Mouse (Mus musculus): ENCODE results near the gene Rbpj. TPM values are rescaled to one million over a fixed set of nuclear protein-coding genes. Genes with fewer than 3 reads are reported as not detected.
A peak's percentile ranks its signal among the peaks of the same experiment; 100 is the strongest.

Rbpj gene
- total RNA-seq, 1 experiment from 2014 or later: 37.7 TPM

DNA sequence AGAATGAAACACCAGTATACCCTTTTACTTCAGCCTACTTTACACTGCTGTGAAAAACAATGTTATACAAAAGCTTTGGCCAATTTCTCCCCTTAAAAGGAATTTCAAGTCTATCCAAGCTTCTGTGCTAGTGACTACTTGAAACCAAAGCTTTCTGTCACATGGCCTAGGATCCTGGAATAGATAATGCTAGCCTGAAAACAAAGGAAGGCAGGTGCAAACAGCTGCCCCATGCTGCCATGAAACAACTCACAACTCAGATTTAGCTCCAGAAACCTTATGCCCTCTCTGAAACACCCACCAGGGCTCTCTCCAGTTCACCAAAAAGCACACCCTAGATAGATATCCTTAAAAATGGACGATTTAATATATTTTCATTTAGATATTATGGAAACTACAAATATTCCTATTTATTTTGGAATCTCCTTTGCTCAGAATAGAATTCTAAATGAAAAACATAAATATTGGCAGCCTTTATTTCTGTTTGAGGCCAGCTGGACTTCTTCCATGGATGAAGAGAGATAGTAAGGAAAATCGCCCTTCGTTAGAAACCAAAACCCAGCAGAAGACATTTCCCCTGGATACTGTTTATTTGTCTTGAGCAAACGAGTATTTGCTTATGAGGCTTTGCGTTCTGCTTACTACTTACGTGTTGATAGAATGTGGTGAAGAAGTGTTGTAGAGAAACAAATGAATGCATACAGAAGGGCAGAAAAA lies 91.8 kb downstream of the Rbpj start:
- no peak for ATAC-seq (replicated peaks in 1 of 2; ENCODE audit: insufficient read depth in 1 of 2, low FRiP score in 2 of 2, low TSS enrichment in 1 of 2, low read depth in 1 of 2, poor library complexity in 2 of 2, severe bottlenecking in 2 of 2)

DNA sequence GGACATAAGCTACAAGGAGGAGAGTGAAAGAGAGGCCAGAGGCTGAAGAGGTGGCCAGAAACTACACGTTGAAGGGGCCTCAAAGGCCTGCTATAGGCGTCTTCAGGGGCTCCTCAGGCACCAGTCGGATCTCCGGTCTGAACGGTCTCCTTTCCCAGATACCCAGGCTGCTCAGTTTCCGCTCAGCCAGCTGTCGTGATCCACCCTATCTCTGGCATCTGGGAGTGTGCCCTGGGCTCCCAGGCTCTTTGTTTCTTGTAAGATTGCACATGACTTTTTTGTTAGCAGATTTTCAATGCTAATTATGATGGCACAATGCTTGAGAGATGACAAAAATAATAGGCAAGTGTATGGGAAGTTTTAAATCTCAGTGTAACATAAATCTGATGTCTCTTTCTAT lies 95.2 kb downstream of the Rbpj start:
- no peak for ATAC-seq (replicated peaks in 1 of 2; ENCODE audit: insufficient read depth in 1 of 2, low FRiP score in 2 of 2, low TSS enrichment in 1 of 2, low read depth in 1 of 2, poor library complexity in 2 of 2, severe bottlenecking in 2 of 2)

DNA sequence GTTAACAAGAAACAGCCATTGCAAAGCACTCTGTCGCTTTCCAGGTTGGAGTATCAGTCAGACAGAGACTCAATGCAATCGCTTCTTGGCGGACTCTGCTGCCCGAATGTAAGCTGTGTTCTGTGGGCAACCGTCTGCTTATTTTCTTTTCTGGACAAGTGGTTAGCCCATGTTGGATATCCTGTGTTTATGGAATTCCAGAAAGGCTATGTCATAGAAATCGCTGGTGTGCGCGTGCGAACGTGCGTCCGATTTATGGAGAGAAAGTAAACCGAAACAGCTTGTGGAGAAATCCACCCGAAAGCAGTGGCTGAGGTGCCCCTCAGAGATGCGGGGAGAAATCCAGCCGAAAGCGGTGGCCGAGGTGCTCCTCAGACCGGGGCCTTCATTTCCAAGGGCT lies 98.4 kb downstream of the Rbpj start:
- no peak for ATAC-seq (replicated peaks in 1 of 2; ENCODE audit: insufficient read depth in 1 of 2, low FRiP score in 2 of 2, low TSS enrichment in 1 of 2, low read depth in 1 of 2, poor library complexity in 2 of 2, severe bottlenecking in 2 of 2)

- no peak for ATAC-seq (replicated peaks in 1 of 2; ENCODE audit: insufficient read depth in 1 of 2, low FRiP score in 2 of 2, low TSS enrichment in 1 of 2, low read depth in 1 of 2, poor library complexity in 2 of 2, severe bottlenecking in 2 of 2)
Observed at GRCm38 (mm10) chr5:53565213-53565794, 99.4 kb downstream of the Rbpj start.

DNA sequence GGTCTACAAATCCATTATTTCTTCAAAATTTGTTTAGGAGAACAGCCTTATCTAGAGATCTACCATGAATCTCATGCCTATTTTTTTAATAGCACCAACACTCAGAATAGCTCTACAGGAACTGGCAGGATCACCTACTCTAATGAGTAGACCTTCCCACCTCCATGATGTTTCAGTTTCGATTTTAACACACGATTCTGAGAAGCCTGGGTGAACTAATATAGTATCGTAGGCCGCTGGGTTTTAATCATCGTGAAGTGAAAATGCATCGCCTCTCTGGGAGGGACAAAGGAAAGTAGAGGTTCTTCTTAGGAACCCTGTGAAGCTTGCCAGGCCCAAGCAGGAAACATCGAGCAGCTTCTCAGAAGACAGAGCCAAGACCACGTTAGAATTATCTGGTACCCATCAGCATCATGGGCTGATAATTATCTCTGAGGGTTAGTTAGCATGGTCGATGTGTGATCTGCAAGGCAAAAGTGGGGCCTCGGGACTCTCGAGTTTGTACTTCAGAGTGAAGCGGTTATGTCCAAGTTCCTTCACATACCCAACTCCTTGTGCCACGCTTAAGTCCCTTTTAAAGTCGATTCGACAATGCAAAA lies 100.6 kb downstream of the Rbpj start:
- no peak for ATAC-seq (replicated peaks in 1 of 2; ENCODE audit: insufficient read depth in 1 of 2, low FRiP score in 2 of 2, low TSS enrichment in 1 of 2, low read depth in 1 of 2, poor library complexity in 2 of 2, severe bottlenecking in 2 of 2)

GRCm38 (mm10) chr5:53572496-53572895 lies 106.5 kb downstream of the Rbpj start:
- no peak for ATAC-seq (replicated peaks in 1 of 2; ENCODE audit: insufficient read depth in 1 of 2, low FRiP score in 2 of 2, low TSS enrichment in 1 of 2, low read depth in 1 of 2, poor library complexity in 2 of 2, severe bottlenecking in 2 of 2)

DNA sequence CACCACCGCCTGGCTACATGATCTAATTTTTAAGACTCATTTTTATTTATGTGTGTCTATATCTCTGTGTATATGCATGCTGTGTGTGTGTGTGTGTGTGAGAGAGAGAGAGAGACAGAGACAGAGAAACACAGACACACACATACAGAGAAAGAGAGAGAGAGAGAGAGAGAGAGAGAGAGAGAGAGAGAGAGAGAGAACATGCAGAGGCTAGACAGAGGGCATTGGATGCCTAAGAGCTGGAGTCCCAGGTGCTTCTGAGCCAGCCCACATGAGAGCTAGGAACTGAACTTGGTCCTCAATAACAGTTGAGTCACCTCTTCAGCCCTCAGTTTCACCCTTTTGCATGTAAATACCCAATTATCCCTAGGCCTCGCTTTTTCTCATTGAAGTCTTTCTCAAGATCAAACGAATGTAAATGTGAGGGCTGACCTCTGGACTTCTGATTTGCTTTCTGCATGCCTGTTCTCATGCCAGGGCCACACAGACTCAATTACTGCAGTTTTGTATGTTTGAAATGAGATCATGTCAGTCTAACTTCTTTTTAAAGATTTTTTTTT lies 109.0 kb downstream of the Rbpj start:
- no peak for ATAC-seq (replicated peaks in 1 of 2; ENCODE audit: insufficient read depth in 1 of 2, low FRiP score in 2 of 2, low TSS enrichment in 1 of 2, low read depth in 1 of 2, poor library complexity in 2 of 2, severe bottlenecking in 2 of 2)

DNA sequence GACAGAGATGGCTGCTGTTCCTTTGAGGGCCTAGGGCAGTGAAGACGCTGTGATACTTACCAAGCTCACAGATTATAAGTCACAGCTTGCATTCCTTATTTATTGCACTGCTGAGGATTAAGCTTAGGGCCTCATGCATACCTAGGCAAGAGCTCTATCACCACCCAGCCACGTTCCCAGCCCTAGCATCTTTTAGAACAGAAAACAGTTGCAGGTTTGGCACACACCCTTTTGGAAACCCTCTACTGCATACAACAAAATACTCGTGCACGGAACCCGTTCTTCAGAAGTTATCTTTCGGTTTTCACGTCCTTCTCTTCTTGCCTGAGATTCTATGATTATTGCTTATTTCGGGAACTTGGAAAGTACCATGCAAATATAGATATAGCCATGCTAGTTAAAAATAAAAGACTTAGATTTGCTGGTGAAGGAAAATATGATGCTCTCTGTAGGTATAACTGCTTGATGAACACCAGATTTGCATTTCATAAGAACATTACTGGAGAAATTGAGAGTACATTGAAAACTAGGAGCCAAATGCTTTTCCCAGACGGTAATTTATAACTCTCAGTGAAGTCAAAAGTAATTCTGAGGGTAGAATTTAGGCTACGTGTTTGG lies 111.4 kb downstream of the Rbpj start:
- no peak for ATAC-seq (replicated peaks in 1 of 2; ENCODE audit: insufficient read depth in 1 of 2, low FRiP score in 2 of 2, low TSS enrichment in 1 of 2, low read depth in 1 of 2, poor library complexity in 2 of 2, severe bottlenecking in 2 of 2)

- ATAC-seq (replicated peaks in 1 of 2; ENCODE audit: insufficient read depth in 1 of 2, low FRiP score in 2 of 2, low TSS enrichment in 1 of 2, low read depth in 1 of 2, poor library complexity in 2 of 2, severe bottlenecking in 2 of 2): no peak
Observed at GRCm38 (mm10) chr5:53584069-53584767, 118.3 kb downstream of the Rbpj start.

DNA sequence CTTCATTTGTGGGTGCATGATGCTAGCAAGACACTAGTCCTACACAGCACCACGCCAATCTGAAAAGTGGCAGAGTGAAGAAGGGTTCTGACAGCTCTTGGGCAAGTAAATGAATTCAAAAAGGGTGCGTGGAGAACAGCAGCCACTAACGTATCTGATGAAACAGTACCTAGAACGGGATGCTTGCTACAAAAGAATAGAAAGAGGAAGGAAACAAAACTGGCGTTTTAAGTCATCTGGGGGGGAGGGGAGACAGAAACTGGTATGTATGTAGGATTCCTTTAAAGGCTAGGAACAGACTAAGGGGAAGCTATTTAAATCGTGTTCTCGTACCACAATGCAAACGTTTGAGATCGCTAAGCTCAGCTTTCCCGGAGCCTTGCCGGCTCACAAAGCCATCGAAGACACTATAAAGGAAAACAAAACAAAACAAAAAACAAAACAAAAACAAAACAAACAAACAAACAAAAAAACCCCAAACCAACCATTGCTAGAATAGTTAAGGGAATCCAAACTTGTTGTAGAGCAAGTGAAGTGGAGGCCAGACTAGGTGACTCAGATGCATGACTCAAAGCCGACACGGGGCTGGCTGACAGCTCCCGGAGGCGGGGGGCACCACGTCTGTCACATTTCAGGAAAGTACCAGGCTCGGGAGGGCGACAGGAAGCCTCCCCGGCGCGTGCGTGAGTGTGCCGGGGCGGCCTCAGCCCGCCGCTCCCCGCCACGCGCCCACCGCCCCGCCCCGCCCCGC lies 122.6 kb downstream of the Rbpj start:
- peak; percentile 23 to 39; a peak in 3 of 4 replicates for ATAC-seq (replicated peaks in 1 of 2; ENCODE audit: insufficient read depth in 1 of 2, low FRiP score in 2 of 2, low TSS enrichment in 1 of 2, low read depth in 1 of 2, poor library complexity in 2 of 2, severe bottlenecking in 2 of 2)

DNA sequence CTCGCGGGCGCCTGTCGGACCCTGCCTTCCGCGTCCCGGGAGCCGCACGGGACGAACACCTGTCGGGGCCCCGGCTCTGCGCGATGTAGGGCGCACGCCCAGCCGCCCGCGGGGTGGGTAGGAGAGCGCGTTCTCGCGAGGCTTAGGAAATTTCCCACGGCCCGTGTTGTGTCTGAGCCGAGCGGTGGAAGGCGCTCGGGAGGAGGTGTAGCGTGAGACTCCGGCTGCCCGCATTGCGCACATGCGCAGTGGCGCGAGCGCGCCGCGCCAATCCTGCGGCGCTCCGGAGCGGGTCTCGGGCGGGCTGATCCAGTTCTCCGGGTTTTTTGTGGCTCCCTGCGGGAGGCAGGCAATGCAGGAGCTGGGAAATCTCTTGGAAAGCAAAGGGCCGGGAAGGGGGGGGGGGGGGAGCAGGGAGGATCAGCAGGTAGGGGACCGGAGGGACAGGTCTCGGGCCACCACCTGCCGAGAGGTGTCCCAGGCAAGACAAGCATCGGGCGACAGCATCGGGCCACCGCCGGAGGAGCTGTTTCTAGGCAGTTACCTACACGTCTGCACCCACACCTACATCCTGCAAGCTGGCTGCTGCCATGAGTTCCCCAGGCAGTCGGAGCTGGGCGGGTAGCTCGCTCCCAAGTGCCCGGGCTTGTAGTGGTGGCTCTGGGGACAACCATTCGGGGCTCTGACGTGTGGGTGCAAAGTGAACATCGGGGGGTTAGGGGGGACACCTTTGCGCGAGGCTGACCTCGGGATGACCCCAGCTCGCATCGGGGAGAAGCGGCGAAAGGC lies 123.4 kb downstream of the Rbpj start:
- peak; percentile 48 to 54 for ATAC-seq (replicated peaks in 1 of 2; ENCODE audit: insufficient read depth in 1 of 2, low FRiP score in 2 of 2, low TSS enrichment in 1 of 2, low read depth in 1 of 2, poor library complexity in 2 of 2, severe bottlenecking in 2 of 2)

DNA sequence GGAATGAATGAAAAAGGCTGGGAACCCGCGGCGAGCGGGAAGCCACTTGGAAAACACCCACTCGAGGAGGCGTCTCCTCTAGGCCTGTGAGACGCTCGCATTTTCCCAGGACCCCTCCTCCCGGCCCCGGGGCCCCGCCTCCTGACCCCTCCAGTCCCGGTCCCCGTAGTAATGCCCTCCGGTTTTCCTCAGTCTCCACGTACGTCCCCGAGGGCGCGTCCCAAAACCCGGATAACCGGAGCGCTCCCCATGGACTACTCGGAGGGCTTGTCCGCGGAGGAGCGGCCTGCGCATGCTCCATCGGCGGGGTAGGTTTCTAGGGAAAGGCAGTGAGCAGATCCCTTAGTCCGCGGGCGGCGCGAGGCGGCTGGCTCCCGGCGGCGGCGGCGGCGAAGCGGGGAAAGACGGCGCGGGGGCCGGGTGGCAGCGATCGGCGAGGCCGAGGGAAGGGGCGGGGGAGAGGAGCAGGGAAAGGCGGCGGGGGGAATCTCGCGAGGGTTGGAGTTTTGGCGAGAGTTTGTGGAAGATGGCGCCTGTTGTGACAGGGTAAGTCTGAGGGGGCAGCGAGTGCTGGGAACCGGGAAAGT lies 124.3 kb downstream of the Rbpj start:
- ATAC-seq (replicated peaks in 1 of 2; ENCODE audit: insufficient read depth in 1 of 2, low FRiP score in 2 of 2, low TSS enrichment in 1 of 2, low read depth in 1 of 2, poor library complexity in 2 of 2, severe bottlenecking in 2 of 2): peak; percentile 42 to 44

- ATAC-seq (replicated peaks in 1 of 2; ENCODE audit: insufficient read depth in 1 of 2, low FRiP score in 2 of 2, low TSS enrichment in 1 of 2, low read depth in 1 of 2, poor library complexity in 2 of 2, severe bottlenecking in 2 of 2): no peak
Observed at GRCm38 (mm10) chr5:53590875-53591682, 125.1 kb downstream of the Rbpj start.

DNA sequence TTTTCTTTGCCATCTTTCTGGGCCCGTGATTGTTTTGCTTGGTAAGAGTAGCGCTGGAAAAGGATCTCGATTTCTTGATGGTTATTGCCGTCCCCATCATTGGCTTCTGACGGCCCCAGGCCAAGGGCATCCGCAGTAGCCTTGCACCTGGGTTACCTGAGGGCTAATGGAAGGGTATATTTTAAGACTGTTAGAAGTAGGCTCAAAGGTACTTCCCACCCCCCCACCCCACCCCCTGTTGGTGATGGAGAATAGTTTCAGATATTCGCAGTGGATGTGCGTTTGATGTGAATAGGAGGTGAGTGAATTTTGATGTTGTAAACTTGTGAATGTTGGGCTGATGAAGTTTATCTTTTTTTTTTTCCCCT lies 125.7 kb downstream of the Rbpj start:
- ATAC-seq (replicated peaks in 1 of 2; ENCODE audit: insufficient read depth in 1 of 2, low FRiP score in 2 of 2, low TSS enrichment in 1 of 2, low read depth in 1 of 2, poor library complexity in 2 of 2, severe bottlenecking in 2 of 2): no peak

GRCm38 (mm10) chr5:53593080-53593688 lies 127.2 kb downstream of the Rbpj start:
- no peak for ATAC-seq (replicated peaks in 1 of 2; ENCODE audit: insufficient read depth in 1 of 2, low FRiP score in 2 of 2, low TSS enrichment in 1 of 2, low read depth in 1 of 2, poor library complexity in 2 of 2, severe bottlenecking in 2 of 2)
